ENCODE assay signal across 9 mouse cellular contexts in the genomic region with DNA sequence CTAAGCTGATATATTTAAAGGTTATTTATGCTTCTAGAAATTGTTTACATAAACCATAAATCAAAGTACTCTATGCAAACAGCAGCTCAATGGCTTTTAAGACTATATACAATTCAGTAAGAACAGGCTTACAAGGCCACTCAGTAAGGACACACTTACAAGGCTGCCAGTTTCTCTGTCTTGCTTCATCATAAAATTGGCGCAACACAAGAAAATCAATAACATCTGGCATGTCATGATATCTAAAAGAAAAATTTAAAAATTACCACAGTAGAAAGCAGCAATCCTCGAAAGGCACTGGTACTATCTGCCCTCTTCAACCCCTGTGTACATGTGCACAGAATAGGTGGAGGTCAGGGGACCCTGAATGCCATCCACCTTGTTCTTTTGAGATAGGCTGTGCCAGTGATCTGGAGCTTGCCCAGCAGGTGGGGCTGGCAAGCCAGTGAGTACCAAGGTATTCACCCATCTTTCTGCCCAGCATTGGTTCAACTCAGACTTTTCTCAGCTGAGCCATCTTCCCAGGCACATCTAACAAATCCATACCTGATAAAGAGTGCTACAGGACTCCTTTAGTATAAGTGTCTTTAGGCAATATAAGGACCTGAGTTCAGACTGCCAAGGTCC. TPM values are rescaled to one million over a fixed set of nuclear protein-coding genes. Genes with fewer than 3 reads are reported as not detected.
A peak's percentile ranks its signal among the peaks of the same experiment; 100 is the strongest.
DNase-seq lines count a peak whose midpoint lies in the region; ATAC-seq and TF ChIP-seq lines count a peak whose summit lies in the region.
"Had no signal": no experiment of that assay in that cellular context is flagged by ENCODE, and none has a peak within 500 bp of the region (broad histone marks: within the 10 kb centered on the region; RNA-seq: fewer than 3 reads in every experiment).

No protein-coding gene starts in this region.

- H3K4me3 ChIP-seq in cerebellum, adult 2 months (replicated peaks; ENCODE audit: insufficient read depth, low read depth, low read length) = no peak overlapping the region
- no peak overlapping the region for H3K4me3 ChIP-seq in liver, adult 2 months (ENCODE audit: insufficient read depth, low read depth, low read length)
- no peak overlapping the region for H3K4me3 ChIP-seq in liver, embryonic 11.5 days (ENCODE audit: low read depth, low read length)
- H3K4me3 ChIP-seq: hindbrain, embryonic 15.5 days had no signal

- 97% methylated on average over 2 of the region's 2 CpGs for WGBS in cerebellum, adult 2 months
- WGBS in liver, adult 2 months = 36% methylated on average over 2 of the region's 2 CpGs
- 91% methylated on average over 2 of the region's 2 CpGs for WGBS in liver, embryonic 11.5 days

- H3K9ac ChIP-seq in liver, adult 2 months (ENCODE audit: low read depth, low read length) = no peak overlapping the region
- H3K9ac ChIP-seq in liver, embryonic 11.5 days (ENCODE audit: low read depth, low read length) = no peak overlapping the region
- H3K9ac ChIP-seq: hindbrain, embryonic 15.5 days had no signal

- H3K4me1 ChIP-seq in cerebellum, adult 2 months (ENCODE audit: control insufficient read depth, insufficient read depth, low read length) = no peaks in the 10 kb centered on the region
- peaks cover 2% of the 10 kb centered on the region; the same call in 1 of the 2 replicates for H3K4me1 ChIP-seq in liver, adult 2 months (ENCODE audit: control insufficient read depth, insufficient read depth, low read length)
- H3K4me1 ChIP-seq in liver, embryonic 11.5 days (replicated peaks; ENCODE audit: control insufficient read depth, insufficient read depth, low read length) = 0 out of 2 replicates have a peak, but pooled peaks cover 3% of the 10 kb centered on the region
- H3K4me1 ChIP-seq: hindbrain, embryonic 15.5 days had no signal

- H3K79me2 ChIP-seq in liver, adult 2 months (ENCODE audit: control insufficient read depth, insufficient read depth, low read length) = no peaks in the 10 kb centered on the region

- no peak overlapping the region for H3K4me2 ChIP-seq in liver, embryonic 11.5 days
- H3K4me2 ChIP-seq: hindbrain, embryonic 15.5 days had no signal

- H3K36me3 ChIP-seq in liver, adult 2 months (ENCODE audit: control insufficient read depth, insufficient read depth, low read length) = peaks cover 83% of the 10 kb centered on the region
- H3K36me3 ChIP-seq in liver, embryonic 11.5 days (ENCODE audit: control insufficient read depth, insufficient read depth, low read length) = peaks cover 43% of the 10 kb centered on the region

- H3K27me3 ChIP-seq in cerebellum, adult 2 months (ENCODE audit: control insufficient read depth, insufficient read depth, low read length) = no peaks in the 10 kb centered on the region
- H3K27me3 ChIP-seq in liver, adult 2 months (ENCODE audit: control insufficient read depth, insufficient read depth, low read length) = no peaks in the 10 kb centered on the region
- H3K27me3 ChIP-seq in liver, embryonic 11.5 days (replicated peaks; ENCODE audit: control insufficient read depth, insufficient read depth, low read length) = no peaks in the 10 kb centered on the region
- H3K27me3 ChIP-seq: hindbrain, embryonic 15.5 days had no signal

- peak in 1 of 2 experiments; percentile 11 for DNase-seq in cerebellum, adult 2 months
- no peak for DNase-seq in cerebellum, adult 9-11 months
- peak; percentile 81 for DNase-seq in liver, adult 2 months (ENCODE audit: extremely low read depth, low read depth, low spot score)
- no peak for DNase-seq in liver, embryonic 11.5 days (ENCODE audit: low spot score)
- DNase-seq in kidney, postnatal 4 days = peak; percentile 32 to 44
- peak; percentile 50 for DNase-seq in thymus, postnatal 14 days
- no peak for DNase-seq in right cerebral cortex, postnatal 36 days (ENCODE audit: low spot score in 2 of 2)
- DNase-seq in frontal cortex, postnatal 10 days (ENCODE audit: low spot score in 2 of 2) = no peak

- H3K9me3 ChIP-seq in liver, embryonic 11.5 days (ENCODE audit: control insufficient read depth, low read length) = no peaks in the 10 kb centered on the region
- H3K9me3 ChIP-seq: hindbrain, embryonic 15.5 days had no signal

- peak; percentile 24; the same call in 1 of the 2 replicates for TF ChIP-seq CTCF in cerebellum, adult 2 months (IDR thresholded peaks at IDR 0.05; ENCODE audit: borderline replicate concordance, insufficient read depth, low read depth, low read length)
- peak; percentile 62 for TF ChIP-seq CTCF in liver, adult 2 months (IDR thresholded peaks at IDR 0.05; ENCODE audit: low read depth, low read length)

- no peak overlapping the region for H3K27ac ChIP-seq in cerebellum, adult 2 months (ENCODE audit: insufficient read depth, low read length)
- no peak overlapping the region for H3K27ac ChIP-seq in liver, adult 2 months (replicated peaks; ENCODE audit: insufficient read depth, low read depth, low read length)
- no peak overlapping the region for H3K27ac ChIP-seq in liver, embryonic 11.5 days (ENCODE audit: low read depth, low read length)
- H3K27ac ChIP-seq: hindbrain, embryonic 15.5 days had no signal

- no peak for TF ChIP-seq POLR2A in cerebellum, adult 2 months (IDR thresholded peaks at IDR 0.05; ENCODE audit: borderline replicate concordance, insufficient read depth, low read length)
- TF ChIP-seq POLR2A in liver, adult 2 months (IDR thresholded peaks at IDR 0.05; ENCODE audit: extremely low read depth, insufficient read depth, low read length) = no peak

- ATAC-seq in liver, embryonic 11.5 days (replicated peaks; ENCODE audit: low FRiP score) = no peak

RNA-seq across cellular contexts. Expression of a gene that starts 39.8 kb away (rescaled TPM):
- polyA plus RNA-seq in cerebellum, adult 2 months (2012; rRNA removed) = 28.8 and 29.3 TPM in 2 replicates
- 39.2 and 42.5 TPM in 2 replicates for total RNA-seq in liver, adult 2 months (2014; rRNA removed)
- polyA plus RNA-seq in liver, adult 2 months (2012; rRNA removed) = 21.4 and 23.8 TPM in 2 replicates
- 127 and 132 TPM in 2 replicates for polyA plus RNA-seq in liver, embryonic 11.5 days (2014; fragmentation: Nextera tagmentation; extraction: Ambion mirVana)

RNA-seq across cellular contexts. Expression of a gene that starts 51.7 kb away (rescaled TPM):
- 79.9 and 86.7 TPM in 2 replicates for polyA plus RNA-seq in cerebellum, adult 2 months (2012; rRNA removed)
- 56.3 and 59.8 TPM in 2 replicates for total RNA-seq in liver, adult 2 months (2014; rRNA removed)
- 9.9 and 12.3 TPM in 2 replicates for polyA plus RNA-seq in liver, adult 2 months (2012; rRNA removed)
- polyA plus RNA-seq in liver, embryonic 11.5 days (2014; fragmentation: Nextera tagmentation; extraction: Ambion mirVana) = 46.3 and 52.0 TPM in 2 replicates

Comparison
In these comparisons a context has a peak if more than half of its experiments do, and no peak if none do; other contexts are left out.
1. DNase-seq: peak in liver, adult 2 months (single experiment), kidney, postnatal 4 days (2 of 2) and thymus, postnatal 14 days (single experiment); none in cerebellum, adult 9-11 months (single experiment), liver, embryonic 11.5 days (single experiment), right cerebral cortex, postnatal 36 days (0 of 2) and frontal cortex, postnatal 10 days (0 of 2).